Mouse (Mus musculus) limb, embryonic 10.5 days (tissue): ENCODE results near the gene Bfsp1. TPM values are rescaled to one million over a fixed set of nuclear protein-coding genes. Genes with fewer than 3 reads are reported as not detected.

Source experiments
- DNase-seq: peaks from one replicate; pipeline ENCODE4 v3.0.0-alpha.2; 2017; ENCODE audit warnings: low spot score
- H3K27ac ChIP-seq: fragments of 300-500 bp; sonication (generic); 2 replicates; pipeline ENCODE4 v1.5.1; 2016; ENCODE audit warnings: mild to moderate bottlenecking
- H3K27me3 ChIP-seq: fragments of 300-500 bp; sonication (generic); 2 replicates; pipeline ENCODE4 v1.6.1; 2016; ENCODE audit warnings: low read depth, mild to moderate bottlenecking; ENCODE audit not compliant: poor library complexity, severe bottlenecking
- H3K36me3 ChIP-seq: fragments of 300-500 bp; sonication (generic); 2 replicates; pipeline ENCODE4 v1.6.1; 2016; ENCODE audit warnings: mild to moderate bottlenecking, moderate library complexity
- H3K4me1 ChIP-seq: fragments of 300-500 bp; sonication (generic); 2 replicates; pipeline ENCODE4 v1.6.1; 2016
- H3K4me3 ChIP-seq: fragments of 300-500 bp; sonication (generic); 2 replicates; pipeline ENCODE4 v1.5.1; 2016; ENCODE audit warnings: mild to moderate bottlenecking, moderate library complexity
- H3K9me3 ChIP-seq: fragments of 300-500 bp; sonication (generic); replicated peaks from 2 replicates; pipeline ENCODE4 v1.6.1; 2016; ENCODE audit warnings: mild to moderate bottlenecking
- WGBS: fragments of 180-500 bp; shearing (Covaris S2); methylation state at CpG from one replicate; pipeline ENCODE4 v1.1.7; 2016; 5-methylcytosine and 5-hydroxymethylcytosine counted together
- polyA plus RNA-seq: library from polyadenylated mRNA; unstranded; fragments of >200 nt; fragmentation: Nextera tagmentation; extraction: Ambion mirVana; gene quantifications from 2 replicates; pipeline ENCODE4 v1.2.1, GENCODE M21; 2016

Bfsp1 gene
- polyA plus RNA-seq, 1 experiment from 2014 or later, result 0.95 TPM

DNA sequence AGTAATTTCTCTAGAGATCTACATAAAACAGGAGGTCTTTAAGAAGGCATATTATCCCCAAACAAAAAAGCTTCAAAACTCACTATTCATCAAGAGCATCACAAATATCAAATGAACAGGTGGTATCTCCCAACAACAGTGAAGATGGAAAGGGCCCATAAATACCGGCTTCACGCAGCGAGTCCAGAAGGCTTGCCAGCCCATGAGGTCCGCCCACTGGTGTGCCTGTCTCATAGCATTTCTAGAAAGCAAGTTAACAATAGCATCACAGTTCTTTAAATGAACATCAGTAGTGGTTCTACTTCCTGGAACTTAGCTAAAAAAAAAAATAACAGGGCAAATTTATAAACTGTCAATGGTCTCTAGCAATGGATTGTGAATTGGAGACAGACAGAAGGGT is 19.0 kb upstream of the Bfsp1 start:
- Histone ChIP-seq H3K27ac (no peak overlapping the region), H3K4me1 (no peaks in the 10 kb centered on the region), H3K9me3 (no peaks in the 10 kb centered on the region), H3K27me3 (no peaks in the 10 kb centered on the region), H3K4me3 (no peak overlapping the region), H3K36me3 (no peaks in the 10 kb centered on the region)
- DNase-seq, result no peak
- WGBS, result 94% methylated on average over 4 of the region's 4 CpGs

DNA sequence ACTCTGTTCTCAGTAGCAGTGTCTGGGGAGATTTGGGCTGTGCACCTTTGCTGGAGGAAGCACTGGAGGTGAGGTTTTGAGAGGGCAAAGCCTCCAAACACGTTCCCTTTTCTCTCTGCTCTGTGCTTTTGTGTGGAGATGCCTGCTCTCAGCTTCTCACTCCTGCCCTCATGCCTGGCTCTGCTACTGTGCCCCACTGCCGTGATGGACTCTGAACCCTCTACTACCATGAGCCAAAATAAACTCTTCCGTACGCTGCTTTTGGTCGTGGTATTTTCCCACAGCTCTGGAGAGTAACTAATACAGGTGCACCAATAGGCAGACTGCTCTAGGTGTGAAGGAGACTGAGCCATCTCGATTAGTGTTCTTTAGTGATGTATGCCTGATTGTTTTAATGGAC is 16.3 kb upstream of the Bfsp1 start:
- Histone ChIP-seq H3K27me3 (no peaks in the 10 kb centered on the region), H3K4me3 (no peak overlapping the region), H3K4me1 (no peaks in the 10 kb centered on the region), H3K9me3 (no peaks in the 10 kb centered on the region), H3K36me3 (no peaks in the 10 kb centered on the region), H3K27ac (no peak overlapping the region)
- WGBS, result 86% methylated on average over 6 of the region's 6 CpGs
- no peak for DNase-seq

DNA sequence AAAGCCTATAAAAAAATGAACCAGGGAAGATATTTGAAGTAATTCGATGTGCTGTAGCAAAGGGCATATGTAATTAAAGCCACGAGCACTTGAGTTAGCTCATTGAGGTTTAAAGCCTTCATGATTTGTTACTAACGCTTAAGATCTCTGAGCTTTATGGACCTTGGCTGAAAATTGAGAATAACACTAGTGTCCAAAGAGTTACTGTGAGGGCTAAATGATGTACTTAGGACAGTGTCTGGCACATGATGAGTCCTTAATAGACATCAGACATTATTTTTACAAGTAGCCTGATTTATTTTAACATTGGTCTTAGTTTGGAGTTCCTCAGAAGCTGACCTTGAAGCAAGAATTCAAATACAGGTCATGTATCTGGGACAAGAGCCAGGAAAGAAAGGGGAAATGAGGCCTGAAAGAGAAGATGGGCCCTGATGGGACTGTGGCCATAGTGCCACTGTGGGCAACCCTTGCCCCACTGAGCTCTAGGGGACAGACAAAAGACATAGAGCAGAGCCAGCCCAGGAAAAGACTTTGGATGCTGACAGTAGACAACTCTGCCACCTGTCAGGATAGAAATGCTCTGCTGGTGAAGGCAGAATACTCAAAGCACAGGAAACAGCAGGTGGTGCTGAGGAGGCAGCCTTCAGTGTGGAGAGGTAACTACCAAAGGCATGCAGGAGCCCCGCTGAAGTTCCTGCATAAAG is 14.1 kb upstream of the Bfsp1 start:
- H3K27ac ChIP-seq, result no peak overlapping the region
- H3K4me1 ChIP-seq, result no peaks in the 10 kb centered on the region
- WGBS, result 65% methylated on average over 4 of the region's 4 CpGs
- no peaks in the 10 kb centered on the region for H3K36me3 ChIP-seq
- no peak overlapping the region for H3K4me3 ChIP-seq
- H3K9me3 ChIP-seq, result no peaks in the 10 kb centered on the region
- no peak for DNase-seq
- H3K27me3 ChIP-seq, result no peaks in the 10 kb centered on the region

DNA sequence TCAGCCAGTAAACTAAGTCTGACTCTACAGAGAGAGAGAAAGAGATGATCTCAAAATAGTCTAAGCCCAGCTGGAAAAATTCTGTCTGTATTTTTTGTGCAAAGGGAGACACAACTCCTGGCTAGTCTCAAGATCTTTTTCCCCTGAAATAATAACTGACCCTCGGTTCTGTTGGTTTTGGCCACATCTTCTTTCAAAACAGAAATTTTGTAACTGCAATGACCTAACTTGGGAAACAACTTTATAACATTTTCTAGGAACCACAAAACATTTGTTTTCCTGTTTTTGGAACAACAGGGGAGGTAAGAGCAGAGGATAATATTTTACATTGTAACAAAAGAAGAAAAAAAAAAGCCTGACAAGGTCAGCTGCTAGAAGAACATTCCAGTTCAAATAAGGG is 13.1 kb upstream of the Bfsp1 start:
- Histone ChIP-seq H3K27ac (no peak overlapping the region), H3K27me3 (no peaks in the 10 kb centered on the region), H3K4me3 (no peak overlapping the region), H3K9me3 (no peaks in the 10 kb centered on the region), H3K4me1 (0 out of 2 replicates have a peak, but pooled peaks cover 4% of the 10 kb centered on the region), H3K36me3 (no peaks in the 10 kb centered on the region)
- no peak for DNase-seq
- WGBS, result 79% methylated on average over 1 of the region's 1 CpGs

DNA sequence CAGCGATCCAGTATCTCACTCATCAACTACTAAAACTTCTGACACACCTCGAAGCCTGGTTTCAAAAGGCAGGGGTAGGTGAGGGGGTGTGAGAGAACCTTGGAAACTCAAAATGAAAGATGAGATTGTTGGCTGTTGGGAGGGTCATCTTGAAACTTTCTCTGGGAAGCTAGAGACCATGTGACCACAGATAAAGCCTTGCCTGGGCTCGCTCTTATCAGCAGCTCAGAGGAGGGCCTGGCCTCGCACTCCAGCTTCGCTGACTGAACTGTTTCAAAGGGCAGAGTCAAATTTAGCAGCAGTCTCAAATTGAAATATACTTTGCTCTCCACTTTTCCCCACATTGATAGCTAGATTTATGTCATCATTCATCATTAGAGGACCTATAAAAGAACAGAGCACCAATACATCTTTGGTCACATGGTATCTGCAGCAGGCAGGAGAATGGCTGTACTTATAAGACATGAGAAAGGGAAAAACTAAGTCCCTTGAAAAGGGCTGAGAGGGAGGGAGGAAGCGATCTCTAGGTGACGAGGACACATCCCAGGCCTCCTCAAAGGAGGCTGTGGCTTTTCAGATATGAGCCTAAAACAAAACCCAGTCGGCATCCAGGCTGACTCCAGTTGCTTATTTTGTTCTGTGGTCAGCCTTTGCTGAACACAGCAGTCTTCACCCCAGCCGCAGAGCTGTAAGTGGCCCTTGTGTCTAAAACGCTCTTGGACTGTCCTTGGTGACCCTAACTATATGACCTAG is 8.1 kb upstream of the Bfsp1 start:
- no peak for DNase-seq
- H3K4me3 ChIP-seq, result no peak overlapping the region
- WGBS, result 48% methylated on average over 10 of the region's 10 CpGs
- 0 out of 2 replicates have a peak, but pooled peaks cover 7% of the 10 kb centered on the region for H3K4me1 ChIP-seq
- no peak overlapping the region for H3K27ac ChIP-seq
- no peaks in the 10 kb centered on the region for H3K9me3 ChIP-seq
- no peaks in the 10 kb centered on the region for H3K27me3 ChIP-seq
- H3K36me3 ChIP-seq, result no peaks in the 10 kb centered on the region

DNA sequence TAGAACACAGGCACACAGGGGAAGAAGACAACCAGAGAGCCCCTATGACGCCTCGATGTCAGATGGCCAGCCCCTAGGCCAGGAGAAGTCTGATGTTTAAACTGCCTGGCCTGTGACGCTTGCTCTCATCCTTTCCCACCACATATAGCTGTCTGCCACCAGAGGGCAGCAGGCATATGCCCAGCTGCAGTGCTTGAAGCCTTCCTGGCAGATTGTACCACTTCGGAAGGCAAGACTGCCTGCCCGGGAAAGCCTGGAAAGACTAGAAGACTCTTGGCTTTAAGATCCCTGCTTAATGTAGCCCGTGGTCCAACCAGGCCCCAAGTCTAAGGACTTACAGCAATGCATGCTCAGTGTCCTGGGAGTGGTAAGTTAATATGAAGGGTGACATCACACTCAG is 4.4 kb upstream of the Bfsp1 start:
- DNase-seq, result peak; percentile 82
- H3K27ac ChIP-seq, result no peak overlapping the region
- 12% methylated on average over 6 of the region's 6 CpGs for WGBS

DNA sequence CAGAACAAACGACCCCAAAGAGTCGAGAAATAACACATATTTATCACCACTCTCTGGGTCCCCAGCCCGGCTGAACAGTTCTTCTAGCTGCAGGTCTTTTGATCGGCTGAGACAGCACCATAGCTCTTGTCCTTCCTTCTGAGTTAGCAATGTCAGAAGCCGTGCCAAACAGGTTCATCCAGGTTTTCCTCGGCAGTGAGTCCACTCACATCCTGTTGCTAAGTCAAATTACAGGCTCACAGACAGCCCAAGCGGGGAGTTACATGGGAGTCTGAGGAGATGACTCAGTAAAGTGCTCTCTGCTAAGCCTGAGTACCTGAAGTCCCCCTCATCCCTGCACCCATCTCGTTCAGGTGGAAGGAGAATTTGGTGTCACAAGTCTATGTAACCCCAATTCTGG is 1.6 kb upstream of the Bfsp1 start:
- 59% methylated on average over 8 of the region's 8 CpGs for WGBS
- no peaks in the 10 kb centered on the region for H3K36me3 ChIP-seq
- H3K27me3 ChIP-seq, result peaks cover 29% of the 10 kb centered on the region
- DNase-seq, result no peak
- no peak overlapping the region for H3K4me3 ChIP-seq
- H3K4me1 ChIP-seq, result peaks cover 12% of the 10 kb centered on the region
- H3K27ac ChIP-seq, result no peak overlapping the region
- H3K9me3 ChIP-seq, result no peaks in the 10 kb centered on the region

More for the DNA sequence above, 4.4 kb upstream of the Bfsp1 start:
- H3K4me1 ChIP-seq, result peaks cover 15% of the 10 kb centered on the region
- no peak overlapping the region for H3K4me3 ChIP-seq
- peaks cover 16% of the 10 kb centered on the region for H3K27me3 ChIP-seq
- no peaks in the 10 kb centered on the region for H3K36me3 ChIP-seq
- H3K9me3 ChIP-seq, result no peaks in the 10 kb centered on the region

DNA sequence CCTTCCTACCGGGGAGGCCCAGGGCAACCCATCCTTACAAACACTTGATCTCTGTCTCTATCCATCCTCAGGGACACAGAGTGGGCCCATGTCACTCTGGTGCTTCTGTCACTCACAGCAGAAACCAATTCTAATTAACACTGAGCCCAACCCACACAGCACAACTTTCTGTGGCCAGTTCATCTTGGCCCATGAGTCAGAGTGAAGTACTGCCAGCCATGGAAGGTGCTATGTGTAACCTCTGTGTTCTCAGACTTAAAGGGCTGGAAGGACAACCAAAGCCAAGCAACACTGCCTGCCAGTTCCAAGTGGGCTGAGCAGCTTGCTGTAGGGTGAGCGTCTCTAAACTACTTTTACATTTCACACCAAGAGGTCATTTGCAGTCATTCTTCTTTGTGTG is 3.8 kb downstream of the Bfsp1 start:
- no peak overlapping the region for H3K27ac ChIP-seq
- no peaks in the 10 kb centered on the region for H3K9me3 ChIP-seq
- no peak overlapping the region for H3K4me3 ChIP-seq
- H3K36me3 ChIP-seq, result no peaks in the 10 kb centered on the region
- H3K4me1 ChIP-seq, result peaks cover 9% of the 10 kb centered on the region
- peaks cover 24% of the 10 kb centered on the region for H3K27me3 ChIP-seq
- DNase-seq, result no peak
- whole genome bisulfite sequencing, result 85% methylated on average over 2 of the region's 2 CpGs

DNA sequence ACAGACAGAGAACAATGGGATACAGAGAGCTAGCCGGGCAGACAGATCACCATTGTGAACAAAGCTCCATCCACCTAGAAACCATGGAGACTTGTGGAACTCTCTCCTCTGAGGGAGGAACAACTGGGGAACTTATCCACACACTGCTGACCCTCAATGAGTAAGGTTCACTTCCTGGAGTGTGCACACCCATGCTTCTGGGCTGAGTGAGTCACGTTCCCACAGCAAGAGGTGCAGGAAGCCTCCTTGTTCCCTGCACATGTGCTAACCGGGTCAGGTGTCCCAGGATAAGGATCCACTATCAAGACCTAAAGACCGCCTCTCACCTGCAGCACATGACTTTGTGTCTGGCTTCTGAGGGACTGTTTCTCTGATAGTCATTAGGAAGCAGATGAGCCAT is 9.5 kb downstream of the Bfsp1 start:
- H3K4me3 ChIP-seq, result no peak overlapping the region
- WGBS, result 86% methylated on average over 4 of the region's 4 CpGs
- H3K9me3 ChIP-seq, result no peaks in the 10 kb centered on the region
- no peak overlapping the region for H3K27ac ChIP-seq
- no peaks in the 10 kb centered on the region for H3K36me3 ChIP-seq
- peaks cover 4% of the 10 kb centered on the region; the same call in 1 of the 2 replicates for H3K4me1 ChIP-seq
- no peak for DNase-seq
- H3K27me3 ChIP-seq, result no peaks in the 10 kb centered on the region

DNA sequence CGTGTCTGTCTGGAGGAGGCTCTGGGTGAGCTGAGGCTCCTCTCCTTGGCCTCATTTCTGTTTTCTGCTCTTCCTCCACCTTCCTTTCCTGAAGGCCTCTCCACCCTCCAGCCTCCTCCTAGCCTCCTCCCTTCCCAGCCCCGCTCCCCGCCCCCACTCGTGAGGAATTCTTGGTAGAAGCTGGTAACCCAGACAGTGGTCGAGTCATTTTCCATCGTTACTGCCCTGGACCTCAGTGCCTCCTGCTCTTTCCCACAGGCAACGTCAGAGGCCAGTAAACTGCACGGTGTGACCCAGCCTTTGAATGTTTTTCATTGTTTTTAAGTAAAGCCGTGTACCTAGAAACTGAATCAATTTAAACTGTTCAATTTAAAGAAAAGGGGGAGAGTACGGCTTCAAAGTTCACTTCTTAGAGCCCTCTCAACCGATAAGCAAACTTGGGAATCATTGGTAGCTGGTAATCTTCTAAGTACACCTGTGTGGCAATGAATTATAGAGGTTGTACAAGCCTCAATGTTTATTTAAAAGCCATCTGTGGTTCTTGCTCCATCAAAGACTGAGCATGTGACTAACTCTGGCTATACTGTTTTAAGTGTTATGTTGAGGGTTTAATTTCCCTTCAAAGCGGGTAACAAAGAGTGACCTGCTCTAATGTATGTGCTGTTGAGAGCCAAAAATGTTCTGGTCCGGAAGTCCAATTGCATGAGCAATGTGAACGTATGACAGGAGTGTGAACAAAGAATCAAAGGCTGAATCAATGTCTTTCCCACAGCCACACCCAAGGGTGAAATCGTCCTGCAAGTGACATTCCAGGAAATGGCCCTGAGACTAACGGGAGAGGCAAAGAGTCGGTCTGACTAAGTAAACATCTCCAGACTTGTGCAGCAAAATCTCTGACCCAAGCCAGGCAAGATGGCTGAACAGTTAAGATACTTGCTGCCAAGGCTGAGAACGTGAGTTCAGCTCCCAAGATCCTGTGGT is 10.4 kb downstream of the Bfsp1 start:
- Histone ChIP-seq H3K4me3 (no peak overlapping the region), H3K27ac (no peak overlapping the region), H3K36me3 (no peaks in the 10 kb centered on the region), H3K9me3 (no peaks in the 10 kb centered on the region), H3K4me1 (peaks cover 7% of the 10 kb centered on the region), H3K27me3 (no peaks in the 10 kb centered on the region)
- WGBS, result 69% methylated on average over 18 of the region's 18 CpGs
- no peak for DNase-seq

DNA sequence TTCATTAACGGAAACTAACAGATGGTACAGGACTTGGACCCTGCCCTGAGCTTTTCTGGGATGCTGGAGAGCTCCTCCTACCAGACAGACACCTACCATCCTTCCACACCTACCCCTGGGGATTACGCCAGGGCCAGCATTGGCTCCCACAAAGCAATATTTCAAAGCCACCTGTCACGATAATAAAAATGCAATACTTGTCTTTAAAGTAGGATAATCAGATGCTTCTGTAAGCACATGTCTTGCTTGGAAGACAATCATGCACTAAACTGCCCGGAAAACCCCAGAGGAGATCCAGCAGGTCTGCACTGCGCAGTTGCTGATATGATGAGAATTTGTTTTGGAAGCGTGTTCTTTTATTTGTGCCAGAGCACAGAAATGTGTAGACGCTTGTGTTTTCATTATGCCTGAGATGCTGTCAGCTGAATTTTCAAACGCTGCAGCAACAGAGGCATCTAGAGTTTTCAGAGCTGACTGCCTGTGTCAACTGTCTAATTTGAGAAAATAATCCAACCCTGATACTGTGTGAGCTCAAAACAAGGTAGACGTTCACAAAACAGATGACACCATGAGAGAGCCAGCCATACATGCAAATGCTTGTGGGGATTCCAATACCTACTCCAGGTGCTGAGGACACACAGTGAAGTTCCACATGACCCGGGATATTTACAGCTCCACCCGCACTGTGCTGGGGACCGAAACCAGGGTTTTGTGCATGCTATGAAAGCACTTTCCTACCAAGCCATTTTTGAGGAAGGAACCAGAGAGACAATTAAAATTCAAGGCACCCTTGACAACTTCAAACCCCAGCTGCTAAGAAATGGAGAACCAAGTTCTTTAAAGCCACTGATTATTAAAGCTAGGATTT is 11.4 kb downstream of the Bfsp1 start:
- 91% methylated on average over 12 of the region's 12 CpGs for WGBS
- Histone ChIP-seq H3K9me3 (no peaks in the 10 kb centered on the region), H3K4me3 (no peak overlapping the region), H3K27me3 (no peaks in the 10 kb centered on the region), H3K36me3 (no peaks in the 10 kb centered on the region), H3K4me1 (peaks cover 7% of the 10 kb centered on the region), H3K27ac (no peak overlapping the region)
- no peak for DNase-seq

DNA sequence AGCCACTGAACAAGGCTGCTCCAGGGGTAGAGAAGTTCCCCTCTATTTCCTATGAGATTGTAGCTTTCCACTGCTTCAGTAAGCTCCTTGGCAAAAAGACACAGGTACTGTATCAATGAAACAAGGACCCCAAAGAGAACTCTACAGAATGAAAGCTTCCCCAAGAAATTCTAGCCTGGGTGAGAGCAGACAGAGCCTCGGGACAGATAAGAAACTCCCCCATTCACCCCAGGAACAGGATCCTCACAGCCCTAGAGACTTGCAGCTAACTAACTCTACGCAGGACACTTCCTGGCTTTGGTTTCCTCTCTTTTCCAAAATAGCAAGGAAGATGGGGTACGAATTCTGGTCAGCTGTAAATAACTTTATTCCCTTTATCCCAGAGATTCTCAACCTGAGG is 15.7 kb downstream of the Bfsp1 start:
- peaks cover 5% of the 10 kb centered on the region for H3K4me1 ChIP-seq
- H3K27ac ChIP-seq, result no peak overlapping the region
- H3K27me3 ChIP-seq, result no peaks in the 10 kb centered on the region
- DNase-seq, result no peak
- WGBS, result 74% methylated on average over 3 of the region's 3 CpGs
- no peak overlapping the region for H3K4me3 ChIP-seq
- no peaks in the 10 kb centered on the region for H3K36me3 ChIP-seq
- H3K9me3 ChIP-seq, result no peaks in the 10 kb centered on the region
